Mouse (Mus musculus) megakaryocyte, embryonic 14.5 days (primary cell): ENCODE measurements around the gene Phox2b.

Experiments used
- FLI1 ChIP-seq: IDR thresholded peaks from 2 replicates; pipeline ENCODE4 v1.6.1; 2012; ENCODE audit warnings: low read length, inconsistent platforms, mixed read lengths
- GATA1 ChIP-seq: IDR thresholded peaks from 3 replicates; pipeline ENCODE4 v1.6.1; 2012; ENCODE audit warnings: mixed read lengths, low read length, inconsistent platforms, borderline replicate concordance

DNA sequence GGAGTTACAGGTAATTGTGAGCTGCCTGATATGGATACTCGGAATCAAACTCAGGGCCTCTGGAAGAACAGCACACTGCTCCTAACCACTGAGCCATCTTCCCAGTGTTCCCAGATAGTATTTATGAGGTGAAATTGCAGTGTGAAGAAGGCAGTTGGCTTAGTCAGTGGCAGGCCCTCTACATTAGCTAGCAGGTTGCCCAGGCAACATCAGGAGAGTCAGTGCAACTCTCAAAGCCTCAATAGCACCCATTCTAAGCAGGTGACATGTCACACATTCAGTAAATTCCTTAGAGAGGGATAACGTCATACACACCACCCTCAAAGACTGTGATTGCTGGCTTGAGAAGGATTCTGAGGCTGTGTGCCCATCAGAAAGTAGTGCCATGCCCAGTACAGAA lies 32.6 kb upstream of the Phox2b start:
- no peak for TF ChIP-seq FLI1
- TF ChIP-seq GATA1, result no peak
